Mouse (Mus musculus) frontal cortex, adult 2 months (tissue): ENCODE data around the gene Tnpo2. TPM values are rescaled to one million over a fixed set of nuclear protein-coding genes. Genes with fewer than 3 reads are reported as not detected.
A peak's percentile ranks its signal among the peaks of the same experiment; 100 is the strongest.

Source experiments
- DNase-seq, 2 experiments: peaks; one replicate each; pipeline ENCODE4 v3.0.0; 2022; ENCODE audit warnings: low spot score in 1 of 2; ENCODE audit errors: extremely low spot score in 1 of 2
- polyA plus RNA-seq: library from polyadenylated mRNA; depleted of rRNA; stranded (reverse); fragments of >200 nt; gene quantifications from 2 replicates; pipeline ENCODE4 v1.2.3, GENCODE M21; 2012; rRNA removed

The Tnpo2 gene
- polyA plus RNA-seq = 96.1 and 109 TPM in 2 replicates

DNA sequence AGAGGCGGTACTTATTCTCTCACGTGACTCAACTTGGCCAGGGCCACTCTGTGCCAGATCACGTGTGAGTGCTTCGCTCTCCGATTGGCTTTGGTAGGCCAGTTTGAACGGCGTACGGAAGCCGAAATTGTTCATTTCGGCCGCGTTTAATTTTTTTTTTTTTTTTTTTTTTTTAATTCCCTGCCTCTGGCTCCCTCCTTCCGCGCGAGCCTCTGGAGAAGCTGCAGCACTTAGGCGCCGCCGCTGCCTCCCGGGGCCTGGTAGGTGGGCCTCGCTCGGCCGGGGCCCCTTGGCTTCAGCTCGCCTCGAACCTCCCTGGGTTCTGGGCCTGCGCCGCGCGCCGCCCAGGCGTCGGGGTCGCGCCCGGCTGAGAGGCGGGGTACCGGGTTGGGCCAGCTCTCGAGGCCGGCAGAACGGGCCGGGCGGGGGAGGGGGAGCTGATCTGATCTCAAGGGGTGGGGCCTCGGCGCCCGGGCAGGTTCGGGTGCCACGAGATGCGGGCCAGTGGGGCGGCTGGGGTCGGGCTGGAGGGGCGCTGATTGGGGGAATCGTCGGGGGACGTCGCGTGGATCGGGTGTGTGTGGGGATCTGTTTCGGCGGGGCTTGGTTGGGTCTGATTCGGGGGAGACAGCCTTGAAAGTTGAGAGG is at the start of gene Tnpo2:
TSS of gene Tnpo2 (plus strand) at position 198 of the 648 bp plus-strand sequence.
- peak; percentile 92 to 95 for DNase-seq

- DNase-seq = no peak
These were observed 49.3 kb upstream of the Tnpo2 start for GRCm38 (mm10) chr8:84987388-84987787.

DNA sequence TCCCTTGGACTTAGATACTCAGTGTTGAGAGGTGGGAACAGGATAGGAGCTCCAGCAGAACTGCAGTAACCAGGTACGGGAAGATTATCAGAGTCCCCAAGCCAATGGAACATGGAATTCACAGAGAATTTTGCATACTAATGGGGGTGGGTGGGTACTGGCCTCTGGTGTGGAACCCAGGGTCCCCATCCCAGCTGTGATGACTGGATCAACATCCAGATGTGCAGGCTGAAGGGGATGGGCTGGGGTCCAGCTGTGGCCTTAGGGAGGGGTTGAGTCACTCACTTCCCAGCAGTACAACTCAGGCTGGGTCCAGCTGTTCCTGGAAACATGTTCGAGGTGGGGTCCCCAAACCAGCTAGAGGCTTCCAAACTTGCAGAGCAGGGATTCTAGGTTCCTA is 48.8 kb upstream of the Tnpo2 start:
- no peak for DNase-seq

DNA sequence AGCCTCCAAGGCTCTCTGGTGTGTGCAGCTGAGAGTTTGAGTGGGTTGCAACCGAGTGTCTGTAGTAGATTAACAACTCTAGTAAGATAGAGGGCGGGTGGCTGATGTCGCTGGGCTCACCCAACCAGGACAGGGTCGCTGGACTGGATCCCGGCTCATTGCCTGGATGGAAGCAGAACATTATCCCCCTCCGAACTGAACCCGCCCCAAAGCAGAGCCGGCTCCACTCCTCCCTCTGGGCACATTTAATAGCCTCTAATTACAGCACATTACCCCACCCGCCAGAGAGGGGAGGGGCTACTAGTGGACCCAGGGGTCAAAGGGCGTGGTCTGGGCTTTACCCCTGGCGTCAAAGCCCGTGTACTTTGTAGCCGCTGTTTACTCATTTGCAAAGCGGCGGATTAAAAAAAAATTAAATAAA is 47.4 kb upstream of the Tnpo2 start:
- DNase-seq = no peak

- peak; percentile 77 to 94 for DNase-seq
These were observed 46.9 kb upstream of the Tnpo2 start for GRCm38 (mm10) chr8:84989810-84990209.

DNA sequence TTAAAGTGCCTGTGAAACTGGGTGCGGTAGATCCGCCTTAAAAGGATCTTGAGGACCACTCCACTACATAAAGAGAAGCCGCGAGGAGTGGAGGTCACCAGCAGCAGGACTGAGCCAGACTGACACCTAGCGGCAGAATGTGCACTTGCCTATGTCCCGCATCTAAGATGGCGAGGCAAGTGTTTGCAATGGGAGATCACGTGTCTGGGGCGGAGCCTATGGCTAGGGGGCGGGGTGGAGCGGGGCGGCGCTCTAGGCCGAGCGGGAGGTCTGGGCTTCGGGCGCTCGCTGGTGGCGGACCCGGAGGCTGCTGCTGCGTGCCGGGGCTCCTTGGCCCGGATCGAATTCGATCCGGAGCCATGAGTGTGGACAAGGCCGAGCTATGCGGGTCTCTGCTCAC is 46.4 kb upstream of the Tnpo2 start, which contains the start of gene Hook2:
TSS of gene Hook2 (plus strand) at position 255 of the 400 bp plus-strand sequence.
- DNase-seq = peak; percentile 95 to 98

DNA sequence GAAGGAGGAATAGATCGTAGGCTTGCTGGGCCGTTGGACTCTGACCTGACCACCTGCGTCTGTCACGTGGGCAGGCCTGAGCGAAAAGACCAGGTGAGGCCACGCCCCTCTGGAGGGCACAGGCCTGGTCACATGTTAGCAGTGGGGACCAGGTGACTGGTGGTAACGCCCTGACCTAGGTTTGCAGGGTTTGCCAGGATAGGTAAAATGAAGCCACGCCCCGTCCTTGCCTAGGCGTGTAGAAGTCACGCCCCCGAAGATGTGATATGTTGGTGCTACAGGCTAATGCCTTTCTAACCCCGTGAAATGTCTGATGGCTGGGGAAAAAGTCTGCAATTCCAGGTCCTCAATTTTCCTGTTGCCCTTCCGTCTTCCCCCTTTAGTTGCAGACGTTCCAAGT is 45.9 kb upstream of the Tnpo2 start:
- DNase-seq = no peak

GRCm38 (mm10) chr8:84994375-84994774 is 42.3 kb upstream of the Tnpo2 start:
- no peak for DNase-seq

DNA sequence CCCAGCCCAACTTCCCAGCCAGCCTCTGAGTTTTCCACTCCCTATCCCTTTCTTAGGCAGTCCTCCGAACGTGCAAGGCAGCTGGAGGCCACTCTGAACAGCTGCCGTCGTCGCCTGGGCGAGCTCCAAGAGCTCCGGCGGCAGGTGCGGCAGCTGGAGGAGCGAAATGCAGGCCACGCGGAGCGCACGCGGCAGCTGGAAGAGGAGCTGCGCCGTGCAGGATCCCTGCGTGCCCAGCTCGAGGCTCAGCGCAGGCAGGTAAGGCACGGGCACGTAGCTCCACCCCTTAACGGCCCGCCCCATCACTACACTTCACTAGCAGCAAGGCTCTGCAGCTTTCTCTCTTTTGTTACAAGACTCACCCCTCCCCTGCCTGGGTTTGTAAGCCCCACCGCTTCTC is 41.0 kb upstream of the Tnpo2 start:
- no peak for DNase-seq

- DNase-seq = no peak
These were observed 39.7 kb upstream of the Tnpo2 start for GRCm38 (mm10) chr8:84996978-84997377.

- peak; percentile 81 to 97 for DNase-seq
These were observed 38.9 kb upstream of the Tnpo2 start for GRCm38 (mm10) chr8:84997649-84998295.

- DNase-seq = no peak
These were observed 29.0 kb upstream of the Tnpo2 start for GRCm38 (mm10) chr8:85007686-85008085.

GRCm38 (mm10) chr8:85011242-85011641 is 25.5 kb upstream of the Tnpo2 start:
- no peak for DNase-seq

GRCm38 (mm10) chr8:85013230-85013840 is 23.4 kb upstream of the Tnpo2 start:
- DNase-seq = peak; percentile 56 to 83

GRCm38 (mm10) chr8:85014431-85014830 is 22.3 kb upstream of the Tnpo2 start, which contains the start of gene Best2:
Gene Best2, minus strand, starts transcription at chr8:85014531.
- no peak for DNase-seq

- no peak for DNase-seq
These were observed 20.0 kb upstream of the Tnpo2 start for GRCm38 (mm10) chr8:85016724-85017123.

DNA sequence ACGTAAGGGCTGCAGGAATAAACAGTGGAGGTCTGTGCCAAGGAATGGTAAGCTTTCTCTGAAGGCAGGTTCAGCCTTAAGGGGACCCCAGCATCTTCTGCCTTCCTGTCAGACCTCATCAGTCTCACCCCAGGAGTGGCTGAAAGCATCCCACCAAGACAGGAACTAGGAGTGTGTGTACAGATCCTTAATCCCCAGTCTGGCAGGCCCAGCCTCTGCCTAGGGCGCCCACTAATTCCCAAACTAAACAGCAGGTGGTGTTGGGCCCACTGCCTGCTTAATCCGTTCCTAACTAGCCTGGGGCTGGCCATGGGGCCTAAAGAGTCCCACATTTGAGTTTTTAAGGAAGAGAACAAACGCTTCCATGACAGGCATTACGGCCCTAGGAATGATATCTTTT is 19.5 kb upstream of the Tnpo2 start:
- no peak for DNase-seq

DNA sequence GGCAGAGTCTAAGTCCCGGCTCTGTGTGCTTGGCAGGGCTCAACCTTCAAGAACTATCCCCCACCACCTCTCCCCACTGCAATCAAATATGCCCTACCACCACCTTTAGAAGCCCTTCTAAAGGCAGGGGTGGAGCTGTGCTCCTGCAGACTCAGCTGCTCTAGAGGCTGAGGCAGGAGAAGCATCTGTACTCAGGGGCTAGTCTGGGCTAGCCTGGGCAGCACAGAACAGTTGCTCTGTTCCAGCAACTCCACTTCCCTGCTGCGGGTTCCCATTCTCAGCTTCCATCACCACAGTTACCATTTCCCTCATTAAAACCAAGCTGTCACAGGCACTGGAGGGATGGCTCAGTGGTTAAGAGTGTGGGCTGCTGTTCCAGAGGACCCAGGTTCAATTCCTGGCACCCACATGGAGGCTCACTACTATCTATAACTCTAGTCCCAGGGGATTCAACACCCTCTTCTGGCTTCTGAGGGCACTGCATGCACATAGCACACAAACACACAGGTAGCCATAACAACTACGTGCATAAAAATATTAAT is 15.1 kb upstream of the Tnpo2 start:
- DNase-seq = no peak

GRCm38 (mm10) chr8:85023846-85024245 is 12.9 kb upstream of the Tnpo2 start:
- no peak for DNase-seq

DNA sequence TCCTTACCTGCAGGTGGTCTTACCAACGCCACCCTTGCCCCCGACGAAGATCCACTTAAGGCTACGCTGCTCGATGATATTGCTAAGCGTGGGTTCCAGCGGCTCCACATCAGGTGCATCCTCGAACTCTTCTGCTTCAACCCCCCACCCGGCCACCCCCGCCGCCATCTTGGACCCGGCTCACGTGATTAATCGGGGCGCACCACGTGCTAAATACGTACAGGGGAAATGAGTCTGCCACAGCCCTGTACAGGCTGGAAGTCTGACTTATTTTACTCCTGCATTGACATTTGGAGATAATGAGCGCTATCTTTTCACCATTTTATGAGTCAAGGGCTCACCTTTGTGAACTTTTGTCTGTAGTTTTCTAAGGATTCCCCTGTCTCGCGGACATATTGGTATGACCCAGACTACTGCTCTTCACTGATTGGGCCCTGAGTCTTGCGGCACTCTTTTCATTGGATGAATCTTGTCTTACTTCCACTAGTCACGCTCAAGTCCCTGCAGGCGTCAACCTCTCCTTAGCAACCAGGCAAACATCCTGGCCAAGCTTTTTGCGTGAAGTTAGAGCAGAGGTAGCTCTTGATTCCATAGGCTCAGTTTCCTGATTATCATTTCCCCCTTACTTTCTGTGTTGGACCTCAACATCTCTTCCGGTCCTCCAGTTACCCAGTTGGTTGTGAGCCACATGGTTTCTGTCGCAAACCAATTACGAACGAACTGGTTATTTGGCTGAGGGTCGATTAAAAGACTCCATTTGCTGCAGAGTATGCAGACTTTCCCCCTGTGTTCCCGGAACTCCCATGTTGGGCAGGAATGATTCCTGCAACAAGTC is 11.4 kb upstream of the Tnpo2 start, which contains the start of gene Asna1:
TSS of gene Asna1 (minus strand) at position 184 of the 835 bp plus-strand sequence.
- DNase-seq = peak; percentile 91
